Mouse (Mus musculus) cerebellum, adult 9-11 months (tissue): ENCODE measurements at regions not wholly inside any gene's neighbourhood (a gene's known extent, or its start where the extent isn't known, plus 50 kb on each side); places are given as distances from the start of the nearest gene placed in this dataset.

ENCODE experiments used
- DNase-seq: peaks from one replicate; pipeline ENCODE4 v3.0.0; 2022

- no peak for DNase-seq
Measured at GRCm38 (mm10) chr17:45886420-45887049, 145.6 kb downstream of the Vegfa start.

- no peak for DNase-seq
Measured at GRCm38 (mm10) chr17:45885461-45886336, 146.5 kb downstream of the Vegfa start.

- DNase-seq, result no peak
Measured at GRCm38 (mm10) chr17:45884021-45884722, 148.0 kb downstream of the Vegfa start.

- DNase-seq, result no peak
Measured at GRCm38 (mm10) chr17:45882682-45883081, 149.0 kb upstream of the 1600014C23Rik start.

- no peak for DNase-seq
Measured at GRCm38 (mm10) chr17:45881284-45881683, 147.6 kb upstream of the 1600014C23Rik start.

GRCm38 (mm10) chr17:45880761-45881160, 147.1 kb upstream of the 1600014C23Rik start:
- no peak for DNase-seq

- DNase-seq, result no peak
Measured at GRCm38 (mm10) chr17:45879478-45880250, 146.0 kb upstream of the 1600014C23Rik start.

- DNase-seq, result no peak
Measured at GRCm38 (mm10) chr17:45878394-45878793, 144.8 kb upstream of the 1600014C23Rik start.

- no peak for DNase-seq
Measured at GRCm38 (mm10) chr17:45875325-45875724, 141.7 kb upstream of the 1600014C23Rik start.

GRCm38 (mm10) chr17:45873996-45874395, 140.4 kb upstream of the 1600014C23Rik start:
- DNase-seq, result no peak

- DNase-seq, result no peak
Measured at GRCm38 (mm10) chr17:45873200-45873955, 139.7 kb upstream of the 1600014C23Rik start.

GRCm38 (mm10) chr17:45871666-45872653, 138.3 kb upstream of the 1600014C23Rik start:
- no peak for DNase-seq

GRCm38 (mm10) chr17:45871067-45871466, 137.4 kb upstream of the 1600014C23Rik start:
- DNase-seq, result no peak

- DNase-seq, result no peak
Measured at GRCm38 (mm10) chr17:45869014-45869968, 135.6 kb upstream of the 1600014C23Rik start.

- DNase-seq, result no peak
Measured at GRCm38 (mm10) chr17:45868539-45868938, 134.9 kb upstream of the 1600014C23Rik start.

GRCm38 (mm10) chr17:45867727-45868126, 134.1 kb upstream of the 1600014C23Rik start:
- DNase-seq, result no peak

GRCm38 (mm10) chr17:45866876-45867652, 133.4 kb upstream of the 1600014C23Rik start:
- DNase-seq, result no peak

- no peak for DNase-seq
Measured at GRCm38 (mm10) chr17:45866346-45866745, 132.7 kb upstream of the 1600014C23Rik start.

GRCm38 (mm10) chr17:45865944-45866343, 132.3 kb upstream of the 1600014C23Rik start:
- DNase-seq, result no peak
